Mouse (Mus musculus) forebrain, embryonic 13.5 days (tissue): Measurements from ENCODE around the gene Klkb1. TPM values are rescaled to one million over a fixed set of nuclear protein-coding genes. Genes with fewer than 3 reads are reported as not detected.
"Not testable (repeated sequence)": the region's sequence is repeated elsewhere in the genome, so short reads cannot be mapped to it uniquely, and the experiment has no call there.

Source experiments
- ATAC-seq: fragments of 200-750 bp; cut with Nextera tagmentation; 2 replicates; pipeline ENCODE4 v1.8.0; 2017
- H3K27ac ChIP-seq: fragments of 300-500 bp; sonication (generic); 2 replicates; pipeline ENCODE4 v1.5.1; 2015; ENCODE audit warnings: inconsistent platforms, mild to moderate bottlenecking, moderate library complexity
- H3K27me3 ChIP-seq: fragments of 300-500 bp; sonication (generic); 2 replicates; pipeline ENCODE4 v1.6.1; 2015; ENCODE audit warnings: mild to moderate bottlenecking, inconsistent platforms
- H3K36me3 ChIP-seq: fragments of 300-500 bp; sonication (generic); 2 replicates; pipeline ENCODE4 v1.6.1; 2015; ENCODE audit warnings: mild to moderate bottlenecking, inconsistent platforms; ENCODE audit not compliant: poor library complexity, severe bottlenecking
- H3K4me1 ChIP-seq: fragments of 300-500 bp; sonication (generic); 2 replicates; pipeline ENCODE4 v1.6.1; 2015; ENCODE audit warnings: inconsistent platforms
- H3K4me2 ChIP-seq: fragments of 300-500 bp; sonication (generic); 2 replicates; pipeline ENCODE4 v1.6.1; 2015; ENCODE audit warnings: inconsistent platforms, mild to moderate bottlenecking, moderate library complexity
- H3K4me3 ChIP-seq: fragments of 300-500 bp; sonication (generic); 2 replicates; pipeline ENCODE4 v1.5.1; 2015; ENCODE audit warnings: mild to moderate bottlenecking, inconsistent platforms
- H3K9ac ChIP-seq: fragments of 300-500 bp; sonication (generic); 2 replicates; pipeline ENCODE4 v1.6.1; 2015; ENCODE audit warnings: mild to moderate bottlenecking, inconsistent platforms
- H3K9me3 ChIP-seq: fragments of 300-500 bp; sonication (generic); replicated peaks from 2 replicates; pipeline ENCODE4 v1.6.1; 2016; ENCODE audit warnings: inconsistent platforms
- WGBS: fragments of 180-500 bp; shearing (Covaris S2); methylation state at CpG from one replicate; pipeline ENCODE4 v1.1.7; 2015; 5-methylcytosine and 5-hydroxymethylcytosine counted together
- polyA plus RNA-seq: library from polyadenylated mRNA; unstranded; fragments of >200 nt; fragmentation: Nextera tagmentation; extraction: Ambion mirVana; gene quantifications from 2 replicates; pipeline ENCODE4 v1.2.1, GENCODE M21; 2015

The Klkb1 gene
- polyA plus RNA-seq: not detected in 2 replicates

DNA sequence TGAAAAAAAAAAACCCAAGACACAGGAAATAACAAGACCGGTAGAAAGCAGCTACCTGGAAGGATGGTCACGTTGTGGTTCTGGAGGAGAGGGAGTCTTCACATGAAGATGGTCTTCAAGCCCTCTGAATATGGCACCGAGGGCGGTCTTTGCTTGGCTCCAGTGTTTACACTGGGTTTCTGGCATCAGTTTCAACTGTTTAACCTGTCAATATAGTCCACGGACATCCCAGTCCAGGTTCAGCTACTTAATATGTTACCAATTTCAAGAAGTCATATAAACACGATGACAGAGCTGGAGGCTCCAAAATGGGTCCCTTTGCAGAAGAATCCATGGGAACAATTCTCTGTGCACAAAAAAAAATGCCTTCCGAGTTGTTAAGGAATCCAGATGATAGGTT, at the start of gene Klkb1:
TSS of gene Klkb1 (minus strand) at position 173 of the 400 bp plus-strand sequence.
- Histone ChIP-seq H3K27me3 (no peaks in the 10 kb centered on the region), H3K27ac (no peak within 1 kb of the TSS), H3K4me2 (no peak within 1 kb of the TSS), H3K4me1 (no peaks in the 10 kb centered on the region), H3K4me3 (no peak within 1 kb of the TSS), H3K36me3 (no peaks in the 10 kb centered on the region), H3K9ac (no peak within 1 kb of the TSS), H3K9me3 (no peaks in the 10 kb centered on the region)
- 91% methylated on average over 7 of the region's 7 CpGs for WGBS
- no peak for ATAC-seq

DNA sequence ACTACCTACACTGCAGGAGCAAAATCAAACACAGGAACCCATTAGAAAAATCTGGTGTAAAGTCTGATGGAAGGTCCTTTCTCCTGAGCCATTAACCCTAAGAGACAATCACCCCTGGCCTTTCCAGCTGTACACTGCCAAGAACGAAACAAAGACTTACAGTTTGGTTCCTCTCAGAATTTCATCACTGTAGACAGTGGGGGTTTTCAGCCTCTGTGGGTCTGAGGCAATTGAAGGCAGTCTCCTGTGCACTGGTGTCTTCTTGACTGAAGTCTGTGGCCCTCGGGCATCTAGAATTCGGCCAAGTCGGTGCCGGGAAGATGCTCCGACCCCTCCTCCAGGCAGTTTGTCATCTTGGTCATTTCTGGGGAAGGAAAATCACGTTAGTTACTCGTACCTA, 49.6 kb upstream of the Klkb1 start:
- Histone ChIP-seq H3K4me2 (no peak overlapping the region), H3K4me1 (no peaks in the 10 kb centered on the region), H3K36me3 (no peaks in the 10 kb centered on the region), H3K27ac (no peak overlapping the region), H3K27me3 (no peaks in the 10 kb centered on the region), H3K9me3 (no peaks in the 10 kb centered on the region), H3K4me3 (no peak overlapping the region), H3K9ac (no peak overlapping the region)
- WGBS: 92% methylated on average over 8 of the region's 8 CpGs
- no peak for ATAC-seq

DNA sequence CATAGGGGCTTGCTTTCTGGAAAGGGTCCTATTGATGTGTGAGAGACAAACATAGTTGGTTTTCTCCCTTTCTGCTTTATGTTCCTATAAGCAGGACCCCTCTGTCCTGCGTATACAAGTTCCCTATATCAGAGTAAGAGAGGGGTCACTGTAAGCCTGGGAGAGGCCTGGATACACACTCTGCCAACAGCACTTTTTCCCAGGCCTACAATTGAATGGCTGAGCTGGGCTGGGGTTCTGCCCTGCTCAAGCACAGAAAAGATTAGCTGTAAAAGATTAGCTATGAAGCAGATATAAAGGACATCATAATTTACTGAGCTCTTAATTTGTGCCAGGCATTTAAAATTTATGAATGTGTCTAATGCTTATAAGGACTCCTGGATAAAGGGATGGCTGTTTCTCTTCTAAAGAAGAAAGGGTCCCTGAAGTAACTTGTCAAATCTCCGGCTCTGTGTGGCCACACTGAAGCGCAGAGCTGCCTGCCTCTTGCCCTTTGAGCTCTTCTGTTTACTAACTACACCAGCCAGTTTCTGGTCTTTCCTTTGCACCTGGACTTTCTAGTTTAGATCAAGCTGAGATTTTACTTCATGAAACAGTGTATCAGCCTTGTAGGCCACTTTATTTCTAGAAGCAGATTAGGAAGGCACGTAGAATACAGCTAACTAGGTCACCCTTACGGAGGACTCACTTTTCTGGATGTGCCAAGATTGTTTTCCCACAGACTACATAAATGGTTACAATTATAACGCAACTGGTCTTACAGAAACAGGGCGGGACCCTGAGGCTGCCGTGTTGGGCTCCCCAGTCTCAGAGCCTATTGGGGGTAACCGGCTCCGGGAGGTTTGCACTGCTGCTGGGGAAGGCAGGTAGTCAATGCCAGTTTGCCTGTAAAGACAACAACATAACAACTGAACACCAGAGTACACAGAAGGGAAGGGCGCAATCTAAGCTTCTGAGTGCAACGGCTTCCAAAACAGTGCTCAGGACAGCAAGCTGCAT, 47.3 kb upstream of the Klkb1 start:
- no peak for ATAC-seq
- H3K27ac ChIP-seq: no peak overlapping the region
- WGBS: 90% methylated on average over 12 of the region's 12 CpGs
- no peaks in the 10 kb centered on the region for H3K27me3 ChIP-seq
- no peaks in the 10 kb centered on the region for H3K4me1 ChIP-seq
- H3K9me3 ChIP-seq: no peaks in the 10 kb centered on the region
- no peak overlapping the region for H3K4me3 ChIP-seq
- no peaks in the 10 kb centered on the region for H3K36me3 ChIP-seq
- no peak overlapping the region for H3K9ac ChIP-seq
- H3K4me2 ChIP-seq: no peak overlapping the region

DNA sequence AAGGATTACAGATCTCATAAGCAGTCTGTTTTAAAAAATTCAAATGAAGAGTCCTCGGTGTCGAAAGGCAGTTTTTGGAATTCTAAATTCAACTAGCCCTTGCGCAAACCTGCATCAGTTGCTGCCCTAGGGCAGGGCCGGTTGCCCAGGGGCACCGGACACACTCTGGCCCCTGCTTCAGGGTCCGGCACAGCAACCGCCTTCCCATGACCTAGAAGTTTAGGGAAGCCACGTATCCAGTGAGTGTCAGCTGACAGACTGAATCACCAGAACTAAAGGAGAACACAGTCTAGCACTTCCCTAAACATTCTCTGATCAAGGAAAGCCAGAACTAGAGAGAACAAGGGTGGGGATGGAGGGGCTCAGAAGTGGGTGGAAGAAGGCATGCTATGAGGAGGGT, 38.8 kb upstream of the Klkb1 start:
- 0 out of 2 replicates have a peak, but pooled peaks have one; percentile 12 for ATAC-seq
- Histone ChIP-seq H3K4me1 (peaks cover 6% of the 10 kb centered on the region), H3K27me3 (peaks cover 6% of the 10 kb centered on the region; the same call in 1 of the 2 replicates), H3K4me2 (peak overlapping the region; percentile 88), H3K9me3 (no peaks in the 10 kb centered on the region), H3K27ac (no peak overlapping the region), H3K9ac (peak overlapping the region; percentile 68), H3K4me3 (peak overlapping the region; percentile 52), H3K36me3 (no peaks in the 10 kb centered on the region)
- WGBS: 3% methylated on average over 8 of the region's 8 CpGs

DNA sequence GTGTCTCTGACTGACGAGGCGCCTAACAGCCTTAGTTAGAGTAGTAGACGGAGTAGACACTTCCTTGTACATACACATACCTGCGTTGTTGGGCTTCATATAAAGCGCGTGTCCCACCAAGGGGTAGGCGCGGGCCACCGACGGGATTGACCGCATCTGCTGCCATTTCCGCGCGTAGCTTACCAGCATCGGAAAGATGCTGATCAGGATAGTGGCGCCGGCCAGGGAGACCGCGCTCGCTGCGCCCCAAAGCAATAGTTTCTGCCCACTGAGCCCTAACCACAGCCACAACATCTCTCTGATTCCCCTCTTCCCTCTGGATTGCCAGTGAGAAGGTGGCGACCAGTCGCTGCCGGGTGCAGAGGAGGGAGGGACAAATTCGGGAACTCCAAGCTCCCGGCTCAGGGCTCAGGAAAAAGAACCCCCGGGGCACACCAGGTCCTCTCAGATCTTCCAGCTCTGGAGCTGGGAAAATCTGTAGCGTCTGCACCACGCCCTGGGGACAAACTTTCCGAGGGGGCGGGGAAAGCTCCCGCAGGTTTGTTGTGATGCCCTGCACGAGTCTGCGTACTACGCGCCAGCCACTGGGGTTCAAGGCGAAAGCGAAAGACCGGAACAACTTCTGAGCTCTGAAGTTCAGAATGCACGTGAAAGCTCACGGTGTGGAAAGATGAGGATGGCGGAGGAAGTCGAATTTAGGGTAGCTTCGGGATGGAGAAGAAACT, 38.2 kb upstream of the Klkb1 start, which contains the start of gene Cyp4v3:
TSS of gene Cyp4v3 (minus strand) at position 532 of the 725 bp plus-strand sequence.
- Histone ChIP-seq H3K27me3 (peaks cover 6% of the 10 kb centered on the region; the same call in 1 of the 2 replicates), H3K9me3 (no peaks in the 10 kb centered on the region), H3K27ac (no peak within 1 kb of the TSS), H3K4me1 (peaks cover 6% of the 10 kb centered on the region), H3K4me3 (peak within 1 kb of the TSS; percentile 52), H3K9ac (peak within 1 kb of the TSS; percentile 68), H3K4me2 (peak within 1 kb of the TSS; percentile 88), H3K36me3 (no peaks in the 10 kb centered on the region)
- under 1% methylated on average over 44 of the region's 44 CpGs for WGBS
- peak; percentile 86 for ATAC-seq

DNA sequence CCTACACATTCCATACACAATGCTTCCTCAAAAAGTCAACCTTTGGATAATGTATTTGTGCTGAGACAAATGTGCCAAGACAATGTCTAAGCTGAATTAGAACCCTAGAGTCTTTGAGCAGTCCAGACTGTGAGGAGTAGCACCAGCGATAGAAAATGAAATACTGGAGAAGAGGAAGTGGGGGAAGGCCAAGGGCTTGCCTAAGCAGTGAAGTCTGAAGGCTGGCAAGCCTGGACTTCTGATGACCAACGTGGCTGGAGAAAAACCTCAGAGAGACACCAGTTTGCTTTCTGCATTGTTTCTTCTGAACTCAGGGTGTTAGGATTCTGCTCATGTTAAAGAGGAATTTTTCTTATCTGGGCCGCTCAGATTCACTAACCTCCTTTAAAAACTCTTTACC, 36.2 kb upstream of the Klkb1 start:
- Histone ChIP-seq H3K9me3 (no peaks in the 10 kb centered on the region), H3K27ac (no peak overlapping the region), H3K4me2 (no peak overlapping the region), H3K27me3 (peaks cover 6% of the 10 kb centered on the region; the same call in 1 of the 2 replicates), H3K4me1 (peaks cover 8% of the 10 kb centered on the region), H3K4me3 (no peak overlapping the region), H3K36me3 (no peaks in the 10 kb centered on the region), H3K9ac (no peak overlapping the region)
- ATAC-seq: no peak
- 63% methylated on average over 3 of the region's 3 CpGs for WGBS

DNA sequence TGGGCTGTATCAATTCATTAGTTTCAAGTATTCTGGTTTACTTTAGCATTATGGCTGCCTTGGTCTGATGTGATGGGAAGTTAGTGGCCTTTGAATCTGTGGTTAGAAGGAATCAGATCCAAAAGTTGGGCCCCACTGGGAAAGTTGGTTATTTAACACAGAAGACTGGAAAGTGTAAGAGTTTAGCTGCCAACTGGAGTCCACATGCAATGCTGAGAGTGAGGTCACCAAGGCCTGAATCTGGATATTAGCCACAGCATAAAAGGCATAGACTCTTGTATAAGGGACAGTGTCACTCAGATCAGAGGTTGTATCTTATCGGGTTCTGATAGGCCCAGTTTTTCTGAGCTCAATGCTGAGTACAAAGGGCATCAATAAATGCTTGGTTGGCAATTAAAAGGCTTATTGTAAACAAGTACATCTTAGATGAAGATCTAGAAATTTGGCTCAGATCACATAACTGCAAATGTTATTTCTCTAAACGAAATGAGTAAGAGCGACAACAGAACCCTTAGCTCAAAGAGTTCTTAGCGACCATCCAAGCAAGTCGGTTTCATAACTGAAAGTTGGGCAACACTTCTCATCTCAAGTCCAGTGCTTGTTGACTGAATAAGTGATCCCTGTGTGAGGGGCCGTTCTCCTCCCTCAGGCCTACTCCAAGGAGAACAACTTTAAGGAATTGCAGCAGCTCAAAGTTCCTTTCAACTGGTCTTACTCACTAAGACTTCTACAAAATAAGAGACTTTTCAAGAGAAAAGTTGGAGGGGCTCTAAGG, 34.7 kb upstream of the Klkb1 start:
- ATAC-seq: no peak
- Histone ChIP-seq H3K36me3 (no peaks in the 10 kb centered on the region), H3K9me3 (no peaks in the 10 kb centered on the region), H3K4me2 (no peak overlapping the region), H3K27ac (no peak overlapping the region), H3K9ac (no peak overlapping the region), H3K4me1 (peaks cover 8% of the 10 kb centered on the region), H3K4me3 (no peak overlapping the region), H3K27me3 (peaks cover 6% of the 10 kb centered on the region; the same call in 1 of the 2 replicates)
- 92% methylated on average over 6 of the region's 6 CpGs for WGBS

DNA sequence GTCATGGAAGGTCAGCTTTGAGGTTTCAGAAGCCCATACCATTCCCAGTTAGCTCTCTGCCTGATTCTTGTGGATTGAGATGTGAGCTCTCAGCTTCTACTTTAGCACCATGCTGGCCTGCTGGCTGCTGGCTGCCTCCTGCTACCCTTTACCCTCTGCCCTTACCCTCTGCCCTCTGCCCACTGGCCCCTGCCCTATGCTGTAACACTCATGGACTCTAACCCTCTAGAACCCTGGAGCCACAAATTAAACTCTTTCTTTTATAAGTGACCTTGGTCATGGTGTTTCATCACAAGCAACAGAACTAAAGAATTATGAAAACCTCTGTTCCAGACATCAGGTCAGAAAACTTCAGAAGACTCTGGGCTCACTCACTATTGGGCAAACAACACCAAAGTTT, 32.4 kb upstream of the Klkb1 start:
- not testable (repeated sequence) for H3K27me3 ChIP-seq, H3K36me3 ChIP-seq, ATAC-seq, H3K27ac ChIP-seq, H3K4me2 ChIP-seq, H3K4me1 ChIP-seq, H3K4me3 ChIP-seq, H3K9ac ChIP-seq, H3K9me3 ChIP-seq

DNA sequence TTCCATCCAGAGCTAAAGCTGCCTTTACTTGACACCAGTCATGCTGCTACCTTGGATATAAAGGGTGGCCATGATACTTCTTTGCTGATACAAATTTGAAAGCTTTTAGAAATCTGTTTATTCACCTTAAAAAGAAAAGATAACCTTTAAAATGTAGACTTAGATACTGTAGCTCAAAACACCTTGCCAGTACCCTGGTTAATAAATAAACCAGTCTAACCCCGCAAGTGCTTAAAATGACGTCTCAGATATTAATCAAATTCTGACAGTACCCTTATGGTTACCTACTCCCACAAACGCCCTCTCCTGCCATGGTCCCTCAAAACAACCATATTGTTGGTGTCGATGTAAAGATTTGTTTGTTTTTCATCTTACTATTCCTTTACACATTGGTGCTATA, 29.5 kb upstream of the Klkb1 start:
- no peak overlapping the region for H3K4me3 ChIP-seq
- no peak overlapping the region for H3K27ac ChIP-seq
- no peaks in the 10 kb centered on the region for H3K9me3 ChIP-seq
- H3K9ac ChIP-seq: no peak overlapping the region
- H3K4me1 ChIP-seq: 0 out of 2 replicates have a peak, but pooled peaks cover 2% of the 10 kb centered on the region
- H3K4me2 ChIP-seq: no peak overlapping the region
- ATAC-seq: no peak
- no peaks in the 10 kb centered on the region for H3K27me3 ChIP-seq
- WGBS: 87% methylated on average over 4 of the region's 4 CpGs
- H3K36me3 ChIP-seq: no peaks in the 10 kb centered on the region

DNA sequence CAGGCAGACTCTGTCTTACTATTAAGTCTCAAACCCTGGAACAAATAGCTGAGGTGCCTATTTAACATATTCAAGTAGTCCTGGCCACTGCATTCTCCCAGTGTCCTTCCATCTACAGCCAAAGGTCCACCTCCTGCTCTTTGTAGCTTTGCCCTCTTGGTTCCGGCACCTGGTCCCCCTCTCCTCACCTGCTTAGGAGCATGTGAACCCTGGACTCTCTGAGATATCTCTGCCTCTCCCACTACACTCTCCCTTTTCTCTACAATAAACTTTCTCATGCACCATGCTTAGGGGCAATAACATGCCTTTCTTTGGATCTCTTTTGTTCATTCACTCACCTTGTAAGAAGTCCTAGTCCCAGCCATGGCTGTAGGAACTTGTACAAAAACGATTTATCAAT, 26.7 kb upstream of the Klkb1 start:
- Histone ChIP-seq H3K9ac (no peak overlapping the region), H3K27me3 (no peaks in the 10 kb centered on the region), H3K4me3 (no peak overlapping the region), H3K4me2 (no peak overlapping the region), H3K9me3 (no peaks in the 10 kb centered on the region), H3K4me1 (0 out of 2 replicates have a peak, but pooled peaks cover 2% of the 10 kb centered on the region), H3K27ac (no peak overlapping the region), H3K36me3 (no peaks in the 10 kb centered on the region)
- ATAC-seq: no peak
- WGBS: 89% methylated on average over 2 of the region's 2 CpGs

DNA sequence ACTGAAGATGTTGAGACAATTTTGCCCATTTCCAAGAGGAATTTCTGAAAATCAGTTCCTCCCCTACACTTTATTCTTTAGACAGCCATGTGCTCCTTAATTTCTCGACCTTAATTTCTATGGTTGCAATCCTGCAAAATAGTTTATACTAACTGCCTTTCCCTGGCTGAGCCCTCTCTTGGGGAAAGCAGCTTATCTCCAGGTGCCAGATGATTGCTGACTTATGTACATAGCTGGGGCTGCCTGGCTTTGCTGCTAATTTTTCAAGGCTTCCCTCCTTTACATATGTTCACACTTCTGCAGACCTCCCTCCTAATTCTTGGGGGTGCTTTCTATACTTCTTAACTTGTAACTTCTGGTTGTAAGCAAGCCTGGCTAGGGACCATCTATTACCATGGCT, 26.3 kb upstream of the Klkb1 start:
- Histone ChIP-seq H3K27ac (no peak overlapping the region), H3K9me3 (no peaks in the 10 kb centered on the region), H3K27me3 (no peaks in the 10 kb centered on the region), H3K9ac (no peak overlapping the region), H3K4me1 (0 out of 2 replicates have a peak, but pooled peaks cover under 1% of the 10 kb centered on the region), H3K36me3 (no peaks in the 10 kb centered on the region), H3K4me2 (no peak overlapping the region), H3K4me3 (no peak overlapping the region)
- ATAC-seq: no peak
- 77% methylated on average over 1 of the region's 1 CpGs for WGBS
